Mouse (Mus musculus) MEL-GATA-1-ER (cell line): ENCODE measurements around the gene Bloc1s4.

Experiments used
- DNase-seq: peaks from one replicate; pipeline ENCODE4 v3.0.0-alpha.2; 2012; ENCODE audit warnings: low read depth; ENCODE audit errors: extremely low read depth

The Bloc1s4 gene

DNA sequence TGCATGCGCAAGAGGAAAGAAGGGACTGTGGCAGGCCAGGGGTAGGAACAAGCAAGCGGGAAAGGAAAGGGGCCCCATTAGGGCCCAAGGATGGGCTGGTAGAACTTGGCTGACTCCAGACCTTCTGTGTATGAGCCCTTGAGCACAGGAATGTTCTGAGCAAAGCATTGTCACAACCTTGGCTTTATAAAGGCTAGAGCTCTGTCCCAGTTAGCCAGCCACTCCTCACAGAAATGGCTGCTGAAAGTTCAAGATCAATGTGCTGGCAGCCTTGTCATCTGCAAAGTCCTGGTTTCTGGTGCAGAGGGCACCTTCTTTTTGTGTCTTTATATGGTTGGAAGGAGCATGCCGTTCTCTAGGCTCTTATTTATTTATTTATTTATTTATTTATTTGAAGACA lies 28.8 kb downstream of the Bloc1s4 start:
- no peak for DNase-seq

GRCm38 (mm10) chr5:36719135-36719534 lies 29.3 kb downstream of the Bloc1s4 start:
- DNase-seq: no peak

- DNase-seq: no peak
These were observed 30.6 kb downstream of the Bloc1s4 start for GRCm38 (mm10) chr5:36717889-36718288.

DNA sequence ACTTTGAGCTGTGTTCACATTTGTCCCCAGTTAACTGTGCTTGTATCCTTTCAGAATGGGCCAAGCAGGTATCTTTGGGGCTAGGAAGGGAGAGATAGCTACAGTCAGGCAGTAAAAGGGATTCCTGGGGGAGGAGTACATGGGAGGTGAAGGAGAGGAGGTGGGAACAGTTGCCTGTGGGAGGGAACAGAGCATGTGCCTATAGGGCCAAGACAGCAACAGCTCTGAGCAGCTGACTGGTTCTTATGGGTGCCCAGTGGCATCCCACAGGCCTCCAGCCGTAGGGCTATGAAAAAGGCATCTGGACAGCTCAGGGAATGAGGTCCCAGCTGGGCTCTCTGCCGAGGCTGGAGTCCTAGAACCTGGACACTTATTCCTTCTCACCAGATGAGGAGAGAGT lies 31.6 kb downstream of the Bloc1s4 start:
- DNase-seq: no peak

DNA sequence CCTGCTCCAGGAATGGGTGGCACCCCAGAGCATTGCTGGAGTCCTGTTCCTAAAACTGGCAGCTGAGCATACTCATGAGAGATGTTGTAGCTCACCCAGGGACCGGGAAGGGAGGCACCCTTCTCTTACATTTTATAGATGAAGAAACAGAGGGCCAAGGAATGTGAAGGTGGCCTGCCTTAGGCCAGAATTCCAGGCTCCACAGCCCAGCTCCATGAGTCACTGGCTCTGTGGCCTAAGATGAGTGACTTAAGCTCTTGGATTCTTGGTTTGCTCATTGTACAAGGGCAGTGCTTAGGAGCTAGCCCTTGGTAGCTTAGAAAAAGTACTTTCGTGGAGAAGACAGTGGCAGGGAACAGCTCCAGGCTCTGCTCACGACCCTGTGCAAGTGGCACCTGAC lies 33.6 kb downstream of the Bloc1s4 start:
- no peak for DNase-seq

GRCm38 (mm10) chr5:36713693-36714092 lies 34.8 kb downstream of the Bloc1s4 start:
- DNase-seq: no peak

GRCm38 (mm10) chr5:36712553-36713534 lies 35.6 kb downstream of the Bloc1s4 start:
- peak; percentile 90 for DNase-seq

DNA sequence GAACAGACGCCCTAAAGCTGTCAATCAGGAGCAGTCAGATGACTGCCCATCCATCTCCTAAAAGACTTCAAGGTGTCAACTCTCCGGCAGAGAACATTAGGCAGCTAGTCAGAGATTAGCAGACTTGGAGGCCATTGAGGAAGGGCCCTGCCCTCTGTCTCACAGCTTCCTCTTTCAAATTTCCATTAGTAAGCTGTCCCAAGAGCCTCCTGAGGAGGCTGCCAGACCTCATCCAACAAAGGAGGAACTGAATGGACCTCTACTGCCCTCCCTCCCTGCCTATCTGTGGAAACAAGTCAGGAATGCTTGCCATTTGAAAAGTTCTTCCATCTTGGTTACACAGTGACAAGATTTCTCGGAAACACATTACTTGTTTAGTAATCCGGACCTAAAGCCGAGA lies 36.6 kb downstream of the Bloc1s4 start:
- DNase-seq: peak; percentile 91

DNA sequence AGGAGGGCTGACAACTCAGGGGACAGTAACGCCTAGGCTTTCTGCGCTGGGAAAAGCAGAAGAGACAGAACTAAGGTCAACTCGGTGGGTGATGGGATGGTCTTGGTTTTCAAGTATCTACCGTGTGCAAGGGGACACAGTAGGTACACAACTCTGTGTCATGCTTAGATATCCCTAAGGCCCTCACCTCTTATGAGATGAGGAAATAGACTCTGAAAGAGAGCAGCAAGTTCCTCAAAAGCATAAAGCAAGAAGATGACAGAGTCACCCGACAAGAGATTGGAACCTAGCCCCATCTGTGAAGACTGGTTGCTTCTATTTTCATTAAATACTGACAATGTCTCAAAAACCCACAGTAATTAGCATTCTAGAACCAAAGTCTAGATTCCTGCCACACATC lies 42.7 kb downstream of the Bloc1s4 start:
- DNase-seq: peak; percentile 73

- DNase-seq: no peak
These were observed 43.1 kb downstream of the Bloc1s4 start for GRCm38 (mm10) chr5:36705390-36705789.

GRCm38 (mm10) chr5:36704684-36705083 lies 43.8 kb downstream of the Bloc1s4 start:
- no peak for DNase-seq

- DNase-seq: no peak
These were observed 47.4 kb downstream of the Bloc1s4 start for GRCm38 (mm10) chr5:36700939-36701620.

DNA sequence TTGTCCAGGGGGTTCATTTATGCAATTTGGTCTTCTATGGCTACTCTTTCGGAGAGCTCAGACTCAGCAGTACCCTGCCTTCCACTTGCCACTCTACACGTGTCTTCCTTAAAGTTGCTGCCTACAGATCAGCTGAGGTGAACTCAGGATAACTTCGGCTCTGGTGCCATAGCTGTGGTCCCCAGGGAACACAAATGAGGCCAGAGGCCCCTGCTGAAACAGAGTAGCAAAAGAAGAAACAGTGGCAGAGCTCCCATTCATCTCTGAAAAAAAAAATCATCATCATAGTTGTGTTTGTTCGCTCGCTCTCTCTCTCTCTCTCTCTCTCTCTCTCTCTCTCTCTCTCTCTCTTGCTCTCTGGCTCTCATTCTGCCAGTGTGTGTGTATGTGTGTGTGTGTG lies 49.8 kb downstream of the Bloc1s4 start:
- DNase-seq: no peak

DNA sequence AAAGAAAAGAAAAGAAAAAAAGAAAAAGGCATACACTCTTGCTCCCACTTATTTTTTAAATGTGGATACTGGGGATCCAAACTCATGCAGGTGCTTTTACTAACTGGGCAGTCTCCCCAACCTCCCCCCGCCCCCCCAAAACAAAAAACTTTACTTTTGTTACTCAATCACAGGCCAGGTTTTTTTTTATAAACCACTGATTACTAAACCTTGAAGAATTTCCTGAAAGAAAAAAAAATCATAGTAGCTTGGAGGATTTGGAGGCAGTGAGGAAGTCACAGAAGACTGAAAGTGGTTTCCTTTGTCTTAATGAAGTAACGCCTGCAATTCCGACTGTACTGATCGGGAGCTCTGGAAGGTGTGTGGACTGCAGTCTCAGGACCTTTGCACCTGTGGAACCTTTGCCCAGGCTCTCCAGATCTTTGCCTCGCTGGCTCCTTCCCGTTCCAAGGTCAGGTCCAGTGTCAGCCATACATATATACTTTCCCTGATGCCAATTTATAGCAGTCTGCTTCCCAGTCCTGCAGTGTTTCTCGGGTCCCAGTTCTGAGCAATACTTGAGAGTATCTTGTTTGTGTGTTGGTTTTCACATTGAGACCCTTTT lies 50.3 kb downstream of the Bloc1s4 start:
- no peak for DNase-seq
